Mouse (Mus musculus) ES-E14 (cell line): ENCODE results near the gene Eif5a2. TPM values are rescaled to one million over a fixed set of nuclear protein-coding genes. Genes with fewer than 3 reads are reported as not detected.

Experiments used
- DNase-seq: peaks from one replicate; pipeline ENCODE4 v3.0.0-alpha.2; 2013; ENCODE audit warnings: low read depth, low spot score
- H3K27ac ChIP-seq: 2 replicates; pipeline ENCODE4 v1.5.1; 2012; ENCODE audit warnings: low read depth, mild to moderate bottlenecking, low read length, moderate library complexity, mixed read lengths; ENCODE audit not compliant: poor library complexity, insufficient read depth, severe bottlenecking
- H3K36me3 ChIP-seq: 2 replicates; pipeline ENCODE4 v1.6.1; 2012; ENCODE audit warnings: mild to moderate bottlenecking, low read length, moderate library complexity, mixed read lengths; ENCODE audit not compliant: control insufficient read depth, poor library complexity, insufficient read depth, severe bottlenecking
- H3K4me1 ChIP-seq, 2 experiments: fragments of 150-350 bp in 1 of 2; sonication (generic) in 1 of 2; 2 replicates each; pipeline ENCODE4 v1.6.1; 2012; ENCODE audit warnings: low read length in 2 of 2, mild to moderate bottlenecking in 1 of 2, mixed read lengths in 1 of 2; ENCODE audit not compliant: control insufficient read depth in 2 of 2, insufficient read depth in 2 of 2, poor library complexity in 1 of 2
- H3K4me3 ChIP-seq, 2 experiments: fragments of 150-350 bp in 1 of 2; sonication (generic) in 1 of 2; 2 replicates each; pipeline ENCODE4 v1.5.1; 2012; ENCODE audit warnings: low read length in 2 of 2, low read depth in 1 of 2, mild to moderate bottlenecking in 1 of 2, mixed read lengths in 1 of 2; ENCODE audit not compliant: insufficient read depth in 1 of 2, poor library complexity in 1 of 2, severe bottlenecking in 1 of 2
- H3K9ac ChIP-seq: 2 replicates; pipeline ENCODE4 v1.6.1; 2012; ENCODE audit warnings: low read depth, mild to moderate bottlenecking, low read length, mixed read lengths; ENCODE audit not compliant: poor library complexity, insufficient read depth, severe bottlenecking
- H3K9me3 ChIP-seq: fragments of 150-350 bp; sonication (generic); 2 replicates; pipeline ENCODE4 v1.6.1; 2012; ENCODE audit warnings: low read depth, mild to moderate bottlenecking, low read length; ENCODE audit not compliant: control insufficient read depth, insufficient read depth
- CHD2 ChIP-seq: IDR thresholded peaks from 2 replicates; pipeline ENCODE4 v1.6.1; 2014; ENCODE audit warnings: mild to moderate bottlenecking, low read depth, low read length, inconsistent platforms
- HCFC1 ChIP-seq: IDR thresholded peaks from 2 replicates; pipeline ENCODE4 v1.6.1; 2012; ENCODE audit warnings: low read length, inconsistent platforms, borderline replicate concordance; ENCODE audit not compliant: insufficient read depth
- MAFK ChIP-seq: IDR thresholded peaks from 2 replicates; pipeline ENCODE4 v1.6.1; 2014; ENCODE audit warnings: mild to moderate bottlenecking, low read depth, low read length, inconsistent platforms; ENCODE audit not compliant: insufficient read depth
- ZC3H11A ChIP-seq: IDR thresholded peaks from 2 replicates; pipeline ENCODE4 v1.6.1; 2012; ENCODE audit warnings: low read depth, mild to moderate bottlenecking, inconsistent platforms, low read length, borderline replicate concordance
- ZNF384 ChIP-seq: IDR thresholded peaks from 2 replicates; pipeline ENCODE4 v1.6.1; 2012; ENCODE audit warnings: low read depth, low read length, inconsistent platforms
- in situ Hi-C, 2 experiments: fragments of 600-800 bp; cut with MboI; formaldehyde crosslinking; loops; one replicate each; pipeline ENCODE4 v1.15.1; 2025; ENCODE audit warnings: low sequenced_read_pairs in 2 of 2, inconsistent platforms in 1 of 2; ENCODE audit not compliant: unreplicated experiment in 2 of 2
- total RNA-seq: library from RNA; depleted of rRNA; stranded (reverse); fragments of 300-350 nt; gene quantifications from 2 replicates; pipeline ENCODE4 v1.2.3, GENCODE M21; 2012

Eif5a2 gene
- total RNA-seq, 1 experiment = 10.5 TPM

- in situ Hi-C loops = no loop called here
- no peak overlapping the region for H3K9ac ChIP-seq
- H3K9me3 ChIP-seq = no peaks in the 10 kb centered on the region; the same call in 1 of the 2 replicates
- no peak for TF ChIP-seq MAFK
- no peak for TF ChIP-seq CHD2
- no peak for TF ChIP-seq ZNF384
- no peak for TF ChIP-seq HCFC1
- no peak for TF ChIP-seq ZC3H11A
- H3K4me1 ChIP-seq = peaks cover 0 to 2% of the 10 kb centered on the region in 2 experiments; a peak in 1 of 4 replicates
- no peak overlapping the region for H3K27ac ChIP-seq
- H3K4me3 ChIP-seq = no peak overlapping the region
- no peaks in the 10 kb centered on the region; the same call in 1 of the 2 replicates for H3K36me3 ChIP-seq
- no peak for DNase-seq
Observed at GRCm38 (mm10) chr3:28784176-28784575, 3.1 kb downstream of the Eif5a2 start.

GRCm38 (mm10) chr3:28794835-28795234 lies 13.8 kb downstream of the Eif5a2 start:
- H3K36me3 ChIP-seq = no peaks in the 10 kb centered on the region
- no peak overlapping the region for H3K27ac ChIP-seq
- H3K9ac ChIP-seq = no peak overlapping the region
- H3K4me3 ChIP-seq = no peak overlapping the region
- in situ Hi-C loops = no loop called here
- no peak for DNase-seq
- H3K9me3 ChIP-seq = no peaks in the 10 kb centered on the region
- TF ChIP-seq MAFK = no peak
- TF ChIP-seq HCFC1 = no peak
- no peak for TF ChIP-seq ZNF384
- TF ChIP-seq ZC3H11A = no peak
- TF ChIP-seq CHD2 = no peak
- H3K4me1 ChIP-seq = no peaks in the 10 kb centered on the region

DNA sequence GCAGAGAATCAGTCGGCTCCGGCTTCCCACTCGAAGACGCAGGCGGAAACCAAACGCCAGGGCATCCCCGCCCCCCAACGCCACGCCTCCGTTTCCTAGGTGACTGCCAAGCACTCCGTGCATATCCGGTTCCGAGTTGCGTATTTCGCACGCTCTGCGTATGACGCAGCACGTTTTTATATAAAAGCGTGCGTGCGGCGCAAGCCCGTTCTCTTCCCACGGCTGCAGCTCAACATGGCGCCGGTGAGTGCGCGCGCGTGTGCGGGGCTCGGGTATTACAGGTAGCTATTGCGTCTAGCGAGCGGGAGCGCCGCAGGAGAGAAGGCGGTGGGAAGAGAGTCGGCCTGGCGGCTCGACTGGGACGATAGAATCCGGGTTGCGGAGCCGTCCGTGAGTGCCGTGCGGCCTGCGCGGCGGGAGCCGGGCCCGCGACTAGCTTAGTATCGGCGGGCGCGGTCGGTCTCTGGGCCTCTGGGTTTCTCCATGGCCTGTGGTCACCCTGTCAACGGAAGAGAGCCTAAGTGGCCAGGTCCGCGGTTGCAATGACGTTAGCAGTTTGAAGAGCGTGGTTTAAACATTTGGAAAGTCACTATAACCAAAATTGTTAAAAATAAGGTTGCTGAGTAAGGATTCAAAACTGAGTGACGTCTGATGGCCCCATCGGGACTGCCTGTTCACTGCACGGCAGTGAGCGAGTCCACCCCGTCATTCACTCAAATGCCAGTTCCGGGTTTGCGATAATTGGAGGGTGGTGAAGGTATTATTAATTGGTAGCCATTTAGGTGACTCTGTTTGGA lies 24.4 kb downstream of the Eif5a2 start, which contains the start of gene Rpl22l1:
TSS of gene Rpl22l1 (plus strand) at position 136 of the 797 bp plus-strand sequence.
- Histone ChIP-seq H3K27ac (peak within 1 kb of the TSS; percentile 73), H3K9me3 (no peaks in the 10 kb centered on the region), H3K9ac (peak within 1 kb of the TSS; percentile 96), H3K4me1 (no peaks in the 10 kb centered on the region), H3K4me3 (peak within 1 kb of the TSS; percentile 84 to 92), H3K36me3 (peaks cover 8% of the 10 kb centered on the region; the same call in 1 of the 2 replicates)
- peak; percentile 96 for DNase-seq
- in situ Hi-C loops = no loop called here
- TF ChIP-seq MAFK = 0 out of 2 replicates have a peak, but pooled peaks have one; percentile 3
- no peak for TF ChIP-seq ZC3H11A
- TF ChIP-seq ZNF384 = no peak
- TF ChIP-seq CHD2 = no peak
- TF ChIP-seq HCFC1 = 0 out of 2 replicates have a peak, but pooled peaks have one; percentile 57

GRCm38 (mm10) chr3:28808039-28808643 lies 27.1 kb downstream of the Eif5a2 start:
- in situ Hi-C loops = no loop called here
- TF ChIP-seq ZNF384 (no peak), MAFK (no peak), CHD2 (no peak), HCFC1 (no peak), ZC3H11A (no peak)
- no peak overlapping the region for H3K27ac ChIP-seq
- no peak overlapping the region for H3K9ac ChIP-seq
- H3K4me3 ChIP-seq = no peak overlapping the region
- peaks cover 0 to 3% of the 10 kb centered on the region in 2 experiments; a peak in 1 of 4 replicates for H3K4me1 ChIP-seq
- DNase-seq = no peak
- H3K36me3 ChIP-seq = peaks cover 8% of the 10 kb centered on the region; the same call in 1 of the 2 replicates
- no peaks in the 10 kb centered on the region for H3K9me3 ChIP-seq
